Mouse (Mus musculus): ENCODE results near the gene Soga3. TPM values are rescaled to one million over a fixed set of nuclear protein-coding genes. Genes with fewer than 3 reads are reported as not detected.

Soga3 gene
- polyA plus RNA-seq, 1 experiment from 2014 or later, result 2.3 TPM

DNA sequence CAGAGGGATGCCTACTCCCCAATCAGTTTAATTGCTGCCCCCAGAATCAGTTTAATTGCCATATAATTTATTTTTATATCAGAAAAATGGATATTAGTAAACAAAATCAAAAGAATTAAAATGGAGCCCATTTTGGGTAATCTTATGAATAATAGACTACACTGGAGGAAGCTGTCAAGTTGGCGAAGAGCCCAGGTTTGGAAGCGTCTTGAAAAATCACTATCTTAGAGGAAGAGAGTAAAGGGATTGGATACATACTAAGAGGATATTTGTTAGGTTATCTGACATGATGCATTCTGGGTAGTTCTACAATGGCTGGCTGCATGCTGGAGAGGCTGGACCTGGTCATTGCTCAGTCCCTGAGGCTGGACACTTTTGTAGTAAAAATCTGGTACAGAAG, 87.6 kb downstream of the Soga3 start:
- WGBS, result 54% methylated on average over 2 of the region's 2 CpGs
- no peaks in the 10 kb centered on the region for H3K27me3 ChIP-seq (replicated peaks; ENCODE audit: control insufficient read depth, insufficient read depth, low read length)
- no peaks in the 10 kb centered on the region for H3K36me3 ChIP-seq (ENCODE audit: control insufficient read depth, insufficient read depth, low read length)
- no peak overlapping the region for H3K27ac ChIP-seq (ENCODE audit: low read length)
- ATAC-seq, result no peak
- H3K4me2 ChIP-seq (ENCODE audit: low read depth, low read length), result no peak overlapping the region
- H3K9me3 ChIP-seq (ENCODE audit: control insufficient read depth, low read length), result no peaks in the 10 kb centered on the region
- no peak overlapping the region for H3K4me3 ChIP-seq (ENCODE audit: low read length)
- H3K4me1 ChIP-seq (ENCODE audit: control insufficient read depth, insufficient read depth, low read length), result no peaks in the 10 kb centered on the region
- H3K9ac ChIP-seq (ENCODE audit: low read depth, low read length), result no peak overlapping the region

Other genes starting within 250 kb of the Soga3 start
- gene 2310057J18Rik, start 157.5 kb upstream of the Soga3 start, polyA plus RNA-seq (2015; fragmentation: Nextera tagmentation; extraction: Ambion mirVana), result not detected in 2 replicates
- gene Gm49353, start 55.1 kb downstream of the Soga3 start, polyA plus RNA-seq (2015; fragmentation: Nextera tagmentation; extraction: Ambion mirVana), result 0.61 and 0.69 TPM in 2 replicates
- 0.84 and 0.86 TPM in 2 replicates for gene 9330159F19Rik, start 67.8 kb downstream of the Soga3 start, polyA plus RNA-seq (2015; fragmentation: Nextera tagmentation; extraction: Ambion mirVana)
- 45.6 and 49.3 TPM in 2 replicates for gene Echdc1, start 169.3 kb downstream of the Soga3 start, polyA plus RNA-seq (2015; fragmentation: Nextera tagmentation; extraction: Ambion mirVana)
- gene Rnf146, start 218.6 kb downstream of the Soga3 start, polyA plus RNA-seq (2015; fragmentation: Nextera tagmentation; extraction: Ambion mirVana), result 39.0 and 42.6 TPM in 2 replicates

Data from intestine, embryonic 16.5 days (tissue).